Mouse (Mus musculus): ENCODE results near the gene Slc9a1.

DNA sequence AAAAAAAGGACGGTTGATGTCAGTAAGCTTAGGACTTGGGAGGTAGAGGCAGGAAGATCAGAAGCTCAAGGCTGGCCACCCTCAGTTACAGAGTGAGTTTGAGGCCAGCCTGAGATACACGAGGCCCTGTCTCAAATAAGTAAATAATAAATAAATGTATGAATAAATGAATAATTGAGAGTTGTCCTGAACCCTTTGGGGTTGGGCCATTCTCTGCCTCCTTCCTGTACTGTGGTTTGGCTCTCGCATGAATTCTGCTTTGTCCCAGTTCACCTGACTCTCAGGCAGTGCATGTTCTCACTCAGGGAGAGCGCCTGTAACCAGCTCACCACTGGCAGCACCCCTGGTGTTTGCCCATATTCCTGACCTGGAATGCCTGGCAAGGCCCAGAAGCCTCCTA, 4.5 kb downstream of the Slc9a1 start:
- TF ChIP-seq CTCF (IDR thresholded peaks at IDR 0.05; ENCODE audit: extremely low read depth, insufficient read depth, low read length) (no peak), POLR2A (IDR thresholded peaks at IDR 0.05; ENCODE audit: extremely low read depth, insufficient read depth, low read length) (no peak)

Data from cortical plate, adult 2 months (tissue).